Comparison of ENCODE assay signal across 9 mouse cellular contexts in the genomic region with DNA sequence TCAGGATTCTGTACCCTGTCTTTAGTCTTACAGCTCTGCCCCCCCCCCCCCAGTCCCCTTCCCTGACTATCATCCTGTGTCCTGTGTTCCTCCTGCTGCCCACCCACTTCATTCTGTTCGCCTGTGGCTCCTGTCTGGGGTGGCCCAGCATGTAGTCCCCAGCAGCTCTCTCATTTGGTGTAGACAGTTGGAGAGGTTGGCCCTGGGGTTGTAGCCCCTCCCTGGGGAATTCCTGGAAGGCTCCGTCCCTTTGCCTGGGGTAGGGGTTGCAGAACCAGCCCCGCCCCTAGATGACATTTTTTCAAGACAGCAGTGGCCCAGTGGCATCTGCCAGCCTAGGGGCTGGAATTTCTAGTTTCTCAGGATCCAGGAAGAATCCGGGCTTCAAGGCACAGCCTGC. TPM values are rescaled to one million over a fixed set of nuclear protein-coding genes. Genes with fewer than 3 reads are reported as not detected.
DNase-seq lines count a peak whose midpoint lies in the region; ATAC-seq and TF ChIP-seq lines count a peak whose summit lies in the region.
"Had no signal": no experiment of that assay in that cellular context is flagged by ENCODE, and none has a peak within 500 bp of the region (broad histone marks: within the 10 kb centered on the region; RNA-seq: fewer than 3 reads in every experiment).

No protein-coding gene starts in this region.

- TF ChIP-seq CTCF in lung, adult 2 months (IDR thresholded peaks at IDR 0.05; ENCODE audit: insufficient read depth, low read length), result no peak
- no peak for TF ChIP-seq CTCF in olfactory bulb, adult 2 months (IDR thresholded peaks at IDR 0.05; ENCODE audit: insufficient read depth, low read depth, low read length)

- peak overlapping the region; percentile 87 for H3K4me3 ChIP-seq in lung, adult 2 months (replicated peaks; ENCODE audit: extremely low read depth, low read depth, low read length)
- peak overlapping the region; percentile 81 for H3K4me3 ChIP-seq in embryonic facial prominence, embryonic 14.5 days (ENCODE audit: low read depth, low read length)
- peak overlapping the region; percentile 75 for H3K4me3 ChIP-seq in limb, embryonic 12.5 days (replicated peaks)
- H3K4me3 ChIP-seq in olfactory bulb, adult 2 months (ENCODE audit: insufficient read depth, low read depth, low read length), result peak overlapping the region; percentile 67

- 29% methylated on average over 4 of the region's 4 CpGs for WGBS in lung, adult 2 months
- 25% methylated on average over 4 of the region's 4 CpGs for WGBS in embryonic facial prominence, embryonic 14.5 days
- WGBS in limb, embryonic 12.5 days, result 38% methylated on average over 4 of the region's 4 CpGs
- WGBS in olfactory bulb, adult 2 months, result 29% methylated on average over 4 of the region's 4 CpGs

- no peaks in the 10 kb centered on the region for H3K9me3 ChIP-seq in embryonic facial prominence, embryonic 14.5 days (ENCODE audit: control insufficient read depth, low read length)
- no peaks in the 10 kb centered on the region for H3K9me3 ChIP-seq in limb, embryonic 12.5 days

- H3K27ac ChIP-seq in embryonic facial prominence, embryonic 14.5 days (replicated peaks; ENCODE audit: low read depth, low read length), result no peak overlapping the region
- H3K27ac ChIP-seq in limb, embryonic 12.5 days, result no peak overlapping the region
- no peak overlapping the region for H3K27ac ChIP-seq in olfactory bulb, adult 2 months (ENCODE audit: insufficient read depth, low read depth, low read length)

- peaks cover 8% of the 10 kb centered on the region; the same call in 1 of the 2 replicates for H3K4me1 ChIP-seq in lung, adult 2 months (ENCODE audit: control insufficient read depth, insufficient read depth, low read length)
- H3K4me1 ChIP-seq in embryonic facial prominence, embryonic 14.5 days (ENCODE audit: control insufficient read depth, insufficient read depth, low read length), result peaks cover 10% of the 10 kb centered on the region
- peaks cover 43% of the 10 kb centered on the region for H3K4me1 ChIP-seq in limb, embryonic 12.5 days (replicated peaks)
- H3K4me1 ChIP-seq in olfactory bulb, adult 2 months (ENCODE audit: control insufficient read depth, insufficient read depth, low read length), result peaks cover 59% of the 10 kb centered on the region

- 0 out of 2 replicates have a peak, but pooled peaks cover 6% of the 10 kb centered on the region for H3K36me3 ChIP-seq in embryonic facial prominence, embryonic 14.5 days (ENCODE audit: control insufficient read depth, insufficient read depth, low read length)
- H3K36me3 ChIP-seq in limb, embryonic 12.5 days, result peaks cover 16% of the 10 kb centered on the region; the same call in 1 of the 2 replicates

- no peak for DNase-seq in lung, adult 2 months
- DNase-seq in lung, adult 18-20 months, result no peak
- DNase-seq in embryonic facial prominence, embryonic 14.5 days (ENCODE audit: low spot score), result peak; percentile 56
- no peak for DNase-seq in layer of hippocampus, adult 9-10 months (ENCODE audit: low spot score)
- DNase-seq in gastrocnemius, adult 18-20 months (ENCODE audit: low spot score), result no peak
- DNase-seq: adrenal gland, postnatal 14 days had no signal

- H3K27me3 ChIP-seq in embryonic facial prominence, embryonic 14.5 days (replicated peaks; ENCODE audit: control insufficient read depth, insufficient read depth, low read length), result peaks cover 7% of the 10 kb centered on the region
- peaks cover 28% of the 10 kb centered on the region for H3K27me3 ChIP-seq in limb, embryonic 12.5 days

- TF ChIP-seq POLR2A in lung, adult 2 months (IDR thresholded peaks at IDR 0.05; ENCODE audit: borderline replicate concordance, extremely low read depth, low read depth, low read length), result no peak
- no peak for TF ChIP-seq POLR2A in olfactory bulb, adult 2 months (IDR thresholded peaks at IDR 0.05; ENCODE audit: insufficient read depth, low read depth, low read length)

- H3K4me2 ChIP-seq in embryonic facial prominence, embryonic 14.5 days (ENCODE audit: low read depth, low read length), result peak overlapping the region; percentile 98
- H3K4me2 ChIP-seq in limb, embryonic 12.5 days, result peak overlapping the region; percentile 94

- no peak for ATAC-seq in embryonic facial prominence, embryonic 14.5 days (ENCODE audit: low read depth)
- no peak for ATAC-seq in limb, embryonic 12.5 days (ENCODE audit: insufficient number of reproducible peaks, insufficient read depth, low FRiP score, low TSS enrichment, low read depth)
- no peak for ATAC-seq in cerebellum, adult (ENCODE audit: insufficient number of reproducible peaks, low FRiP score, low TSS enrichment)

- H3K9ac ChIP-seq in embryonic facial prominence, embryonic 14.5 days (ENCODE audit: low read depth, low read length), result peak overlapping the region; percentile 83
- H3K9ac ChIP-seq in limb, embryonic 12.5 days (replicated peaks), result peak overlapping the region; percentile 78

RNA-seq across cellular contexts. Expression of gene Mfsd12, which starts 0.9 kb away (rescaled TPM):
- 33.3 and 39.9 TPM in 2 replicates for polyA plus RNA-seq in lung, adult 2 months (2012; rRNA removed)
- 6.8 and 9.8 TPM in 2 replicates for polyA plus RNA-seq in embryonic facial prominence, embryonic 14.5 days (2014; fragmentation: Nextera tagmentation; extraction: Ambion mirVana)
- polyA plus RNA-seq in limb, embryonic 12.5 days (2016; fragmentation: Nextera tagmentation; extraction: Ambion mirVana), result 12.5 and 13.3 TPM in 2 replicates
- polyA plus RNA-seq in olfactory bulb, adult 2 months (2012; ENCODE audit: insufficient read depth, insufficient read length, low replicate concordance, missing spikeins), result not detected in 2 replicates
- total RNA-seq in gastrocnemius, adult 18-20 months (2021), result 1 to 10 TPM; 2.3 to 2.8 TPM

RNA-seq across cellular contexts. Expression of gene 4930404N11Rik, which starts 7.4 kb away (rescaled TPM):
- 21.9 and 25.8 TPM in 2 replicates for polyA plus RNA-seq in lung, adult 2 months (2012; rRNA removed)
- polyA plus RNA-seq in embryonic facial prominence, embryonic 14.5 days (2014; fragmentation: Nextera tagmentation; extraction: Ambion mirVana), result 0.31 and 0.71 TPM in 2 replicates
- 0.76 and 0.79 TPM in 2 replicates for polyA plus RNA-seq in limb, embryonic 12.5 days (2016; fragmentation: Nextera tagmentation; extraction: Ambion mirVana)
- polyA plus RNA-seq in olfactory bulb, adult 2 months (2012; ENCODE audit: insufficient read depth, insufficient read length, low replicate concordance, missing spikeins), result not detected in 2 replicates
- under 1 TPM; 0.23 to 0.66 TPM for total RNA-seq in gastrocnemius, adult 18-20 months (2021)

RNA-seq across cellular contexts. Expression of gene Hmg20b, which starts 7.9 kb away (rescaled TPM):
- 106 and 134 TPM in 2 replicates for polyA plus RNA-seq in lung, adult 2 months (2012; rRNA removed)
- polyA plus RNA-seq in embryonic facial prominence, embryonic 14.5 days (2014; fragmentation: Nextera tagmentation; extraction: Ambion mirVana), result 66.8 and 78.7 TPM in 2 replicates
- polyA plus RNA-seq in limb, embryonic 12.5 days (2016; fragmentation: Nextera tagmentation; extraction: Ambion mirVana), result 122 TPM in 2 replicates
- not detected in 2 replicates for polyA plus RNA-seq in olfactory bulb, adult 2 months (2012; ENCODE audit: insufficient read depth, insufficient read length, low replicate concordance, missing spikeins)
- total RNA-seq in gastrocnemius, adult 18-20 months (2021), result 10 to 100 TPM; 14.7 to 19.6 TPM

RNA-seq across cellular contexts. Expression of gene Gipc3, which starts 15.1 kb away (rescaled TPM):
- polyA plus RNA-seq in lung, adult 2 months (2012; rRNA removed), result 10.3 and 11.2 TPM in 2 replicates
- polyA plus RNA-seq in embryonic facial prominence, embryonic 14.5 days (2014; fragmentation: Nextera tagmentation; extraction: Ambion mirVana), result 0.04 and 0.14 TPM in 2 replicates
- 0.05 TPM in 1 of 2 replicates, not detected in the other for polyA plus RNA-seq in limb, embryonic 12.5 days (2016; fragmentation: Nextera tagmentation; extraction: Ambion mirVana)
- polyA plus RNA-seq in olfactory bulb, adult 2 months (2012; ENCODE audit: insufficient read depth, insufficient read length, low replicate concordance, missing spikeins), result not detected in 2 replicates
- 1 to 10 TPM in 1 of 2 experiments, under 1 TPM in 1; 0.39 to 1.4 TPM for total RNA-seq in gastrocnemius, adult 18-20 months (2021)

RNA-seq across cellular contexts. Expression of gene Fzr1, which starts 20.1 kb away (rescaled TPM):
- polyA plus RNA-seq in lung, adult 2 months (2012; rRNA removed), result 59.3 and 61.8 TPM in 2 replicates
- 69.5 and 90.1 TPM in 2 replicates for polyA plus RNA-seq in embryonic facial prominence, embryonic 14.5 days (2014; fragmentation: Nextera tagmentation; extraction: Ambion mirVana)
- 136 and 137 TPM in 2 replicates for polyA plus RNA-seq in limb, embryonic 12.5 days (2016; fragmentation: Nextera tagmentation; extraction: Ambion mirVana)
- not detected in 2 replicates for polyA plus RNA-seq in olfactory bulb, adult 2 months (2012; ENCODE audit: insufficient read depth, insufficient read length, low replicate concordance, missing spikeins)
- 10 to 100 TPM; 15.3 to 15.4 TPM for total RNA-seq in gastrocnemius, adult 18-20 months (2021)

Comparison
In these comparisons a context has a peak if more than half of its experiments do, and no peak if none do; other contexts are left out.
1. RNA of gene 4930404N11Rik, which starts 7.4 kb away (polyA plus RNA-seq): 21.9 to 25.8 TPM in lung, adult 2 months; 0.76 to 0.79 TPM in limb, embryonic 12.5 days, 0.31 to 0.71 TPM in embryonic facial prominence, embryonic 14.5 days and not detected in olfactory bulb, adult 2 months; every median in the first group is over 10 times any median in the second.
2. Peak in every context shown above with its lines, with median percentiles within 50 percentile points of each other: H3K4me3 ChIP-seq.